In the genomic region with DNA sequence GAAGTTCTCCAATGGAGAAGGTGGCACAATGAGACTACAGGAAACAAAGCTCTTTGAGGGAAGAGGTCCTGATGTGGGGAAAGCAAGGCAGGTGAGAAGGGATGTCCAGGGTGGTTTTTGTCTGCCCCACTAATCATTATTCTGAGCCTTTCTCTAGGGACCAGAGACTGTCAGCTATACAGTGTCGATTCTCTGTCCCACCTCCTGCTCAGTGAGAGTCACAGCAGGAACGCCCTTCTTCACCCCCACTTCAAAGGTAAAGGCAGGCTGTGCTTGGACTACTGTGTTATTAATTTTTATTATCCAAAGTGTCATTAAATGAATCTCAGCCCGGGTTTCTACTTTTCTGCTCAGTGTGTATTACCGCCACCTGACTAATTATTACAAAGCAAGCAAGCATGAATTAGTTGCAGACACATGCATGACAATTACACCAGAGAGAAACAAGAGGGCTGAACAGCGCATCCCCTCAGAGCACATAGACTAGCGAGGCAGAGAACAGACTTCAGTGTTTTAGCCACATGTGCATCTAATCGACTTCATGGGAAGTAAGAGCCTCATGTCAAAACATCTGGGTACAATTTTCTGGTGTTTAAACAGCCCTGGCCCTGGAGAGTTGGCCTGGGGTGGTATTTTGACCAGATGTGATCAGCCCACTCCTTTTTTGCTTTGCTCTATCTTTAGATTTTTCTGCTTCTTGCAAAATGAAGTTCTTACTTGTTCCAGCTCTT, we compare ENCODE assay signal across 15 mouse cellular contexts.
DNase-seq lines count a peak whose midpoint lies in the region; ATAC-seq and TF ChIP-seq lines count a peak whose summit lies in the region.
"Had no signal": no experiment of that assay in that cellular context is flagged by ENCODE, and none has a peak within 500 bp of the region (broad histone marks: within the 10 kb centered on the region; RNA-seq: fewer than 3 reads in every experiment).

No protein-coding gene starts in this region.

- no peak for TF ChIP-seq CTCF in brain, embryonic 14.5 days (IDR thresholded peaks at IDR 0.05; ENCODE audit: borderline replicate concordance, extremely low read depth, insufficient read depth, insufficient read length)

- DNase-seq in gastrocnemius, postnatal 25 days, result peak; percentile 20
- DNase-seq in gastrocnemius, adult 18-20 months (ENCODE audit: low spot score), result no peak
- DNase-seq in brain, embryonic 14.5 days (ENCODE audit: low read depth), result peak; percentile 22
- DNase-seq in limb, embryonic 14.5 days (ENCODE audit: low spot score), result peak; percentile 83
- no peak for DNase-seq in liver
- no peak for DNase-seq in cerebellum, adult 9-11 months
- DNase-seq: cerebellum, adult 18-20 months; heart, adult 11 months; kidney, postnatal 10 days; retina, postnatal 1 day; thymus, postnatal 4 days had no signal

- H3K9ac ChIP-seq in embryonic facial prominence, embryonic 13.5 days, result no peak overlapping the region
- no peak overlapping the region for H3K9ac ChIP-seq in limb, embryonic 14.5 days (ENCODE audit: low read depth, low read length, severe bottlenecking)
- H3K9ac ChIP-seq in forebrain, embryonic 16.5 days (replicated peaks; ENCODE audit: low read depth, low read length), result no peak overlapping the region

- H3K27ac ChIP-seq in embryonic facial prominence, embryonic 13.5 days, result 0 out of 2 replicates have a peak overlapping the region, but pooled peaks have one; percentile 2
- no peak overlapping the region for H3K27ac ChIP-seq in limb, embryonic 14.5 days (replicated peaks; ENCODE audit: low read depth, low read length)
- H3K27ac ChIP-seq in forebrain, embryonic 16.5 days (ENCODE audit: low read length), result no peak overlapping the region

- H3K4me2 ChIP-seq in embryonic facial prominence, embryonic 13.5 days, result peak overlapping the region; percentile 21; the same call in 1 of the 2 replicates
- no peak overlapping the region for H3K4me2 ChIP-seq in limb, embryonic 14.5 days (replicated peaks; ENCODE audit: low read depth, low read length, severe bottlenecking)
- no peak overlapping the region for H3K4me2 ChIP-seq in forebrain, embryonic 16.5 days (ENCODE audit: low read length)
- H3K4me2 ChIP-seq: liver, embryonic 11.5 days had no signal

- no peaks in the 10 kb centered on the region for H3K9me3 ChIP-seq in embryonic facial prominence, embryonic 13.5 days
- H3K9me3 ChIP-seq in limb, embryonic 14.5 days (ENCODE audit: control insufficient read depth, low read length), result no peaks in the 10 kb centered on the region
- H3K9me3 ChIP-seq in forebrain, embryonic 16.5 days (ENCODE audit: control insufficient read depth, low read length), result no peaks in the 10 kb centered on the region

- H3K4me1 ChIP-seq in embryonic facial prominence, embryonic 13.5 days, result peaks cover 14% of the 10 kb centered on the region
- H3K4me1 ChIP-seq in limb, embryonic 14.5 days (ENCODE audit: control insufficient read depth, insufficient read depth, low read length), result peaks cover 11% of the 10 kb centered on the region
- no peaks in the 10 kb centered on the region for H3K4me1 ChIP-seq in forebrain, embryonic 16.5 days (replicated peaks; ENCODE audit: control insufficient read depth, insufficient read depth, low read length)

- no peaks in the 10 kb centered on the region for H3K36me3 ChIP-seq in embryonic facial prominence, embryonic 13.5 days
- H3K36me3 ChIP-seq in limb, embryonic 14.5 days (ENCODE audit: control insufficient read depth, insufficient read depth, low read length), result no peaks in the 10 kb centered on the region
- H3K36me3 ChIP-seq in forebrain, embryonic 16.5 days (ENCODE audit: control insufficient read depth, insufficient read depth), result no peaks in the 10 kb centered on the region

- WGBS in embryonic facial prominence, embryonic 13.5 days, result 19% methylated on average over 7 of the region's 7 CpGs
- WGBS in limb, embryonic 14.5 days, result 8% methylated on average over 7 of the region's 7 CpGs
- WGBS in forebrain, embryonic 16.5 days, result 51% methylated on average over 7 of the region's 7 CpGs

- TF ChIP-seq POLR2A in brain, embryonic 14.5 days (IDR thresholded peaks at IDR 0.05; ENCODE audit: borderline replicate concordance, extremely low read depth, insufficient read depth, insufficient read length, poor library complexity, severe bottlenecking), result no peak
- TF ChIP-seq POLR2A in limb, embryonic 14.5 days (IDR thresholded peaks at IDR 0.05; ENCODE audit: borderline replicate concordance, extremely low read depth, insufficient read depth, insufficient read length), result no peak

- peak; percentile 80 for ATAC-seq in embryonic facial prominence, embryonic 13.5 days (ENCODE audit: insufficient number of reproducible peaks, insufficient read depth, low FRiP score, low TSS enrichment, low read depth)
- ATAC-seq in limb, embryonic 14.5 days (ENCODE audit: low FRiP score, low read depth), result peak; percentile 77
- ATAC-seq in forebrain, embryonic 16.5 days, result no peak

- no peak overlapping the region for H3K4me3 ChIP-seq in embryonic facial prominence, embryonic 13.5 days
- no peak overlapping the region for H3K4me3 ChIP-seq in limb, embryonic 14.5 days (replicated peaks; ENCODE audit: low read length)
- H3K4me3 ChIP-seq in forebrain, embryonic 16.5 days (replicated peaks; ENCODE audit: low read length), result no peak overlapping the region
- H3K4me3 ChIP-seq: erythroblast, embryonic 14.5 days had no signal

- H3K27me3 ChIP-seq in embryonic facial prominence, embryonic 13.5 days, result no peaks in the 10 kb centered on the region
- H3K27me3 ChIP-seq in limb, embryonic 14.5 days (ENCODE audit: control insufficient read depth, insufficient read depth, low read length), result no peaks in the 10 kb centered on the region
- H3K27me3 ChIP-seq in forebrain, embryonic 16.5 days (replicated peaks; ENCODE audit: control insufficient read depth, insufficient read depth, low read length), result no peaks in the 10 kb centered on the region

Comparison
In these comparisons a context has a peak if more than half of its experiments do, and no peak if none do; other contexts are left out.
1. DNase-seq: peak in gastrocnemius, postnatal 25 days (single experiment), brain, embryonic 14.5 days (single experiment) and limb, embryonic 14.5 days (single experiment); none in gastrocnemius, adult 18-20 months (single experiment), liver (single experiment) and cerebellum, adult 9-11 months (single experiment).